Mouse (Mus musculus): Measurements from ENCODE around the gene Mpped2. TPM values are rescaled to one million over a fixed set of nuclear protein-coding genes. Genes with fewer than 3 reads are reported as not detected.

Mpped2 gene
- total and polyA plus RNA-seq, 3 experiments = not detected

- H3K4me2 ChIP-seq (ENCODE audit: insufficient read depth, low read depth, poor library complexity, severe bottlenecking) = no peak overlapping the region
- no peaks in the 10 kb centered on the region for H3K36me3 ChIP-seq (replicated peaks in 1 of 2; ENCODE audit: control insufficient read depth in 1 of 2, insufficient read depth in 1 of 2, low read length in 1 of 2)
- TF ChIP-seq MXI1 (IDR thresholded peaks at IDR 0.05; ENCODE audit: low read depth, low read length) = no peak
- no peak for TF ChIP-seq GABPA (IDR thresholded peaks at IDR 0.05; ENCODE audit: insufficient replicate concordance, low read depth, low read length)
- no peak for TF ChIP-seq ZKSCAN1 (IDR thresholded peaks at IDR 0.05; ENCODE audit: borderline replicate concordance, low read depth, low read length)
- TF ChIP-seq MAZ (IDR thresholded peaks at IDR 0.05; ENCODE audit: low read depth, low read length) = no peak
- no peak for TF ChIP-seq BHLHE40 (IDR thresholded peaks at IDR 0.05; ENCODE audit: low read depth, low read length)
- no peak for TF ChIP-seq PAX5 (IDR thresholded peaks at IDR 0.05; ENCODE audit: low read length)
- no peak for TF ChIP-seq JUND (conservative IDR thresholded peaks at IDR 0.05; ENCODE audit: low read depth, low read length)
- no peak for TF ChIP-seq CHD2 (IDR thresholded peaks at IDR 0.05; ENCODE audit: low read length)
- TF ChIP-seq ZMIZ1 (IDR thresholded peaks at IDR 0.05; ENCODE audit: low read depth, low read length) = no peak
- no peak for TF ChIP-seq ETS1 (conservative IDR thresholded peaks at IDR 0.05; ENCODE audit: low read depth, low read length)
- no peak overlapping the region for H3K9ac ChIP-seq (ENCODE audit: insufficient read depth, low read depth)
- H3K4me1 ChIP-seq (ENCODE audit: control insufficient read depth in 1 of 2, insufficient read depth in 2 of 2) = no peaks in the 10 kb centered on the region
- H3K27me3 ChIP-seq (replicated peaks) = no peaks in the 10 kb centered on the region
- DNase-seq (ENCODE audit: extremely low read depth) = no peak
- dilution Hi-C loops (cut with MboI; ENCODE audit: extremely low pct_ligation_motif_present, extremely low pct_unique_long_range_greater_than_20kb, low sequenced_read_pairs) = no loop called here
- H3K4me3 ChIP-seq (replicated peaks in 1 of 3; ENCODE audit: low read depth in 2 of 3, low read length in 2 of 3, poor library complexity in 1 of 3) = no peak overlapping the region
- H3K9me3 ChIP-seq (replicated peaks; ENCODE audit: low read length) = peaks cover 67% of the 10 kb centered on the region
- H3K27ac ChIP-seq (ENCODE audit: insufficient read depth, low read depth) = no peak overlapping the region
- no peaks in the 10 kb centered on the region for H3K79me2 ChIP-seq (replicated peaks; ENCODE audit: control insufficient read depth, extremely low read depth, insufficient read depth, poor library complexity, severe bottlenecking)
- in situ Hi-C loops (cut with MboI; ENCODE audit: low pct_ligation_motif_present, low pct_unique_long_range_greater_than_20kb, low sequenced_read_pairs) = no loop called here
Observed at GRCm38 (mm10) chr2:106772643-106773042, 79.6 kb downstream of the Mpped2 start.

DNA sequence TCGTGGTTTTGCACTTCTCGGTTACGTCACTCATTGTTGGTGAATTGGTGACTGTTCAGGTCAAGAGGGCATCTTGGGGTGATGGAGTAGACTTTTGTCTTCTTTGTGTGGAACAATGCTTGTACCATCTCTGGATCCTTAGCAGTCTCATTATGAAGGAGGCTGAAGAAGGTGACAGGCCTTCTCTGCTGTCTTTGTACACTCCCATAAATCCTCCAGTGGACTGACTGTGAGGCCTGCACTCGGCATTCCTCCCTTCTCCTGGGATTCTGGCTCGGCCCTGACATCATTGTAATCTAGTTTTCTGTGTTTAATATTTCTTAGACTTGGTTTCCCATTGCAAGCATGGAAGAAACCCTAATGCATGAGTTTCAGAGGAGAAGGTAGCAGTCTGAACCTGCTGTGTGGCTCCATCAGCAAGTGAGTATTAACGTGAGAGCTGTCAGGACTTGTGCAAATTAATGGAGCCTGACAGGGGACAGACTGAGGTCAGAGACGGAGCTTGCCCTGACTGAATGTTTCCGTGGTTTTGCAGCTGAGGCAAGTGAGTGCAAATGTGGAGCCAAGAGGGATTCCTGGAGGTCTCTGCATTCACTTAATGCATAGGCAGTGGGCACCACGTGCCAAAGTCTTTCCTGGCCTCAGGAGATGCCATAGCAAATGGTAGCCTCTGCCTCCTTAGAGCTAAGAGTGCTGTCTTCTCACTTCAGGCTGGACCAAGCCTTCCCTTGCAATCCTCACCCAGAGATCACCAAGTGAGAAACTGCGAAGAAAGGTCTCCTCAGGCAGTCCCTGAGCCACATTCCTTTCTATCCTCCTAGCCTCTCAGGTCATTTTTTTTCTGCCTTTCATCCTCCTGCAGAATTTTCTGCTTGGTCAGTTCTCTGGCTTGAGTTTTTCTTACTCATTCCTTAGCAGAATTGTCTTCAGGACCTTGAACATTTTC is 81.5 kb downstream of the Mpped2 start:
- H3K27ac ChIP-seq (ENCODE audit: insufficient read depth, low read depth) = no peak overlapping the region
- H3K4me3 ChIP-seq (replicated peaks in 1 of 3; ENCODE audit: low read depth in 2 of 3, low read length in 2 of 3, poor library complexity in 1 of 3) = no peak overlapping the region
- H3K4me2 ChIP-seq (ENCODE audit: insufficient read depth, low read depth, poor library complexity, severe bottlenecking) = no peak overlapping the region
- H3K79me2 ChIP-seq (replicated peaks; ENCODE audit: control insufficient read depth, extremely low read depth, insufficient read depth, poor library complexity, severe bottlenecking) = no peaks in the 10 kb centered on the region
- TF ChIP-seq MXI1 (IDR thresholded peaks at IDR 0.05; ENCODE audit: low read depth, low read length) = no peak
- no peak for TF ChIP-seq SIN3A (IDR thresholded peaks at IDR 0.05; ENCODE audit: low read length)
- TF ChIP-seq ZNF384 (IDR thresholded peaks at IDR 0.05; ENCODE audit: low read depth, low read length) = no peak
- TF ChIP-seq CTCF (conservative IDR thresholded peaks at IDR 0.05 in 1 of 2, IDR thresholded peaks at IDR 0.05 in 1 of 2; ENCODE audit: low read depth in 2 of 2, low read length in 2 of 2) = no peak
- no peak for TF ChIP-seq E2F4 (IDR thresholded peaks at IDR 0.05; ENCODE audit: insufficient replicate concordance, low read depth, low read length)
- TF ChIP-seq ZKSCAN1 (IDR thresholded peaks at IDR 0.05; ENCODE audit: borderline replicate concordance, low read depth, low read length) = no peak
- TF ChIP-seq UBTF (IDR thresholded peaks at IDR 0.05; ENCODE audit: low read depth, low read length) = no peak
- no peak for TF ChIP-seq EP300 (IDR thresholded peaks at IDR 0.05; ENCODE audit: low read length)
- no peak for TF ChIP-seq USF1 (IDR thresholded peaks at IDR 0.05; ENCODE audit: low read depth, low read length)
- TF ChIP-seq KAT2A (IDR thresholded peaks at IDR 0.05; ENCODE audit: insufficient replicate concordance, low read length) = no peak
- H3K9ac ChIP-seq (ENCODE audit: insufficient read depth, low read depth) = no peak overlapping the region
- no peak for DNase-seq (ENCODE audit: extremely low read depth)
- no peaks in the 10 kb centered on the region for H3K27me3 ChIP-seq (replicated peaks)
- in situ Hi-C loops (cut with MboI; ENCODE audit: low pct_ligation_motif_present, low pct_unique_long_range_greater_than_20kb, low sequenced_read_pairs) = no loop called here
- H3K4me1 ChIP-seq (ENCODE audit: control insufficient read depth in 1 of 2, insufficient read depth in 2 of 2) = no peaks in the 10 kb centered on the region
- peaks cover 69% of the 10 kb centered on the region for H3K9me3 ChIP-seq (replicated peaks; ENCODE audit: low read length)
- dilution Hi-C loops (cut with MboI; ENCODE audit: extremely low pct_ligation_motif_present, extremely low pct_unique_long_range_greater_than_20kb, low sequenced_read_pairs) = no loop called here
- H3K36me3 ChIP-seq (replicated peaks in 1 of 2; ENCODE audit: control insufficient read depth in 1 of 2, insufficient read depth in 1 of 2, low read length in 1 of 2) = no peaks in the 10 kb centered on the region

Measured in CH12.LX (cell line).